Mouse (Mus musculus) heart, embryonic 11.5 days (tissue): ENCODE measurements around the gene Psma3. TPM values are rescaled to one million over a fixed set of nuclear protein-coding genes. Genes with fewer than 3 reads are reported as not detected.

Source experiments
- ATAC-seq: fragments of 200-750 bp; cut with Nextera tagmentation; replicated peaks from 2 replicates; pipeline ENCODE4 v1.8.0; 2017; ENCODE audit warnings: moderate library complexity; ENCODE audit not compliant: insufficient number of reproducible peaks, low FRiP score, low TSS enrichment
- H3K27ac ChIP-seq: fragments of 300-500 bp; sonication (generic); 2 replicates; pipeline ENCODE4 v1.5.1; 2014; ENCODE audit warnings: mild to moderate bottlenecking, low read depth, low read length
- H3K27me3 ChIP-seq: fragments of 300-500 bp; sonication (generic); 2 replicates; pipeline ENCODE4 v1.6.1; 2014; ENCODE audit warnings: mild to moderate bottlenecking, low read length, mixed read lengths; ENCODE audit not compliant: control insufficient read depth, insufficient read depth
- H3K36me3 ChIP-seq: fragments of 300-500 bp; sonication (generic); 2 replicates; pipeline ENCODE4 v1.6.1; 2014; ENCODE audit warnings: mild to moderate bottlenecking, low read length, moderate library complexity, mixed read lengths; ENCODE audit not compliant: control insufficient read depth, insufficient read depth
- H3K4me1 ChIP-seq: fragments of 300-500 bp; sonication (generic); 2 replicates; pipeline ENCODE4 v1.6.1; 2014; ENCODE audit warnings: low read length; ENCODE audit not compliant: control insufficient read depth, insufficient read depth
- H3K4me2 ChIP-seq: fragments of 300-500 bp; sonication (generic); 2 replicates; pipeline ENCODE4 v1.6.1; 2014; ENCODE audit warnings: mild to moderate bottlenecking, moderate library complexity
- H3K4me3 ChIP-seq: fragments of 300-500 bp; sonication (generic); 2 replicates; pipeline ENCODE4 v1.5.1; 2014; ENCODE audit warnings: low read depth, low read length
- H3K9ac ChIP-seq: fragments of 300-500 bp; sonication (generic); 2 replicates; pipeline ENCODE4 v1.6.1; 2014; ENCODE audit warnings: mild to moderate bottlenecking, low read depth, low read length, moderate library complexity
- H3K9me3 ChIP-seq: fragments of 300-500 bp; sonication (generic); replicated peaks from 2 replicates; pipeline ENCODE4 v1.6.1; 2016; ENCODE audit warnings: low read length; ENCODE audit not compliant: control insufficient read depth
- WGBS: fragments of 180-500 bp; shearing (Covaris S2); extraction: QIAGEN DNeasy Blood & Tissue Kit; methylation state at CpG from one replicate; pipeline ENCODE4 v1.1.7; 2014; ENCODE audit not compliant: insufficient replicate concordance; 5-methylcytosine and 5-hydroxymethylcytosine counted together
- polyA plus RNA-seq: library from polyadenylated mRNA; unstranded; fragments of >200 nt; fragmentation: Nextera tagmentation; extraction: Ambion mirVana; gene quantifications from 2 replicates; pipeline ENCODE4 v1.2.1, GENCODE M21; 2014

Gene Psma3
- polyA plus RNA-seq, 1 experiment from 2014 or later: 474 TPM

GRCm38 (mm10) chr12:71044488-71044887 lies 70.1 kb downstream of the Psma3 start:
- H3K36me3 ChIP-seq: peaks cover 25% of the 10 kb centered on the region
- no peaks in the 10 kb centered on the region for H3K27me3 ChIP-seq
- no peak overlapping the region for H3K27ac ChIP-seq
- H3K9me3 ChIP-seq: no peaks in the 10 kb centered on the region
- ATAC-seq: no peak
- WGBS: 94% methylated on average over 2 of the region's 2 CpGs
- H3K4me2 ChIP-seq: no peak overlapping the region
- H3K4me3 ChIP-seq: no peak overlapping the region
- no peak overlapping the region for H3K9ac ChIP-seq
- H3K4me1 ChIP-seq: peaks cover 5% of the 10 kb centered on the region; the same call in 1 of the 2 replicates

Other genes starting within 250 kb of the Psma3 start
- 18.7 and 23.6 TPM in 2 replicates for gene Frmd6, start 149.1 kb upstream of the Psma3 start, polyA plus RNA-seq
- gene Actr10, start 36.8 kb upstream of the Psma3 start, polyA plus RNA-seq: 201 and 216 TPM in 2 replicates
- gene Arid4a, start 41.4 kb downstream of the Psma3 start, polyA plus RNA-seq: 27.1 and 28.8 TPM in 2 replicates
- gene Tomm20l, start 136.8 kb downstream of the Psma3 start, polyA plus RNA-seq: 0.44 and 0.63 TPM in 2 replicates
- gene Timm9, start 162.1 kb downstream of the Psma3 start, polyA plus RNA-seq: 107 and 118 TPM in 2 replicates
- 10.2 and 15.4 TPM in 2 replicates for gene 2700049A03Rik, start 162.2 kb downstream of the Psma3 start, polyA plus RNA-seq